Mouse (Mus musculus) heart, adult 2 months (tissue): ENCODE data around the gene Srsf10.

ENCODE experiments used
- CTCF ChIP-seq: fragments of 200-600 bp; IDR thresholded peaks from 2 replicates; pipeline ENCODE4 v1.8.1; 2022; ENCODE audit warnings: antibody characterized with exemption, mild to moderate bottlenecking, moderate library complexity
- EP300 ChIP-seq: fragments of 200-500 bp; IDR thresholded peaks from 2 replicates; pipeline ENCODE4 v1.6.1; 2011; ENCODE audit warnings: low read depth, low read length, control low read depth; ENCODE audit not compliant: insufficient read depth
- POLR2A ChIP-seq: fragments of 200-500 bp; IDR thresholded peaks from 2 replicates; pipeline ENCODE4 v1.6.1; 2011; ENCODE audit warnings: mild to moderate bottlenecking, low read depth, low read length, control low read depth; ENCODE audit not compliant: insufficient read depth

- no peak for TF ChIP-seq CTCF
- TF ChIP-seq POLR2A, result no peak
- TF ChIP-seq EP300, result no peak
These were observed 40.7 kb upstream of the Srsf10 start for GRCm38 (mm10) chr4:135814896-135815295.
